Mouse (Mus musculus): Measurements from ENCODE around the gene Fndc10. TPM values are rescaled to one million over a fixed set of nuclear protein-coding genes. Genes with fewer than 3 reads are reported as not detected.
A peak's percentile ranks its signal among the peaks of the same experiment; 100 is the strongest.
"Not testable (repeated sequence)": the region's sequence is repeated elsewhere in the genome, so short reads cannot be mapped to it uniquely, and the experiment has no call there.

Fndc10 gene
- polyA plus RNA-seq, 1 experiment from 2014 or later: 10.3 TPM

DNA sequence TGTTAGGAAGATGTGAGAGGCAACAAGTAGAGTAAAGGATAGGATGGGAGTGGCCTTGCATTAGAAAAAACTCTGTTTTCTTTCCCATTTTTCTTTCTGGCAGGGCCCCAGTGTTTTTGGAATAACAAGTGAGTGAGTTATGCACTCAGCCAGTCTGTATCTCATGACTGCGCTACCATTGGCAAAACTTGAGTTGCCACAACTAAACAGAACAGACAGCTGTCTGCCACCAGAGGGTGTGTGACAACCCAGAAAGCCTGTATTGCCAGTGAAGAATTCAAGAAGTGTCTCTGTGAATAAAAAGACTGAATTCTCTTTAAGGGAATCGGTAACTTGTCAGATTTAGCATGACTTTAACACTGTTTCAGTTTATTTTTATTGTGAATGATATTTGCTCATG is 18.2 kb upstream of the Fndc10 start:
- Histone ChIP-seq H3K4me1 (replicated peaks; ENCODE audit: control insufficient read depth, insufficient read depth, low read length) (no peaks in the 10 kb centered on the region), H3K4me3 (replicated peaks; ENCODE audit: low read length) (no peak overlapping the region), H3K4me2 (replicated peaks) (no peak overlapping the region), H3K9me3 (ENCODE audit: control insufficient read depth, low read length) (no peaks in the 10 kb centered on the region), H3K27me3 (ENCODE audit: control insufficient read depth, insufficient read depth, low read length) (no peaks in the 10 kb centered on the region), H3K9ac (no peak overlapping the region), H3K27ac (no peak overlapping the region), H3K36me3 (replicated peaks; ENCODE audit: control insufficient read depth, insufficient read depth) (no peaks in the 10 kb centered on the region)
- DNase-seq (ENCODE audit: low spot score): no peak
- WGBS: 85% methylated on average over 2 of the region's 2 CpGs
- ATAC-seq (ENCODE audit: low FRiP score): no peak

DNA sequence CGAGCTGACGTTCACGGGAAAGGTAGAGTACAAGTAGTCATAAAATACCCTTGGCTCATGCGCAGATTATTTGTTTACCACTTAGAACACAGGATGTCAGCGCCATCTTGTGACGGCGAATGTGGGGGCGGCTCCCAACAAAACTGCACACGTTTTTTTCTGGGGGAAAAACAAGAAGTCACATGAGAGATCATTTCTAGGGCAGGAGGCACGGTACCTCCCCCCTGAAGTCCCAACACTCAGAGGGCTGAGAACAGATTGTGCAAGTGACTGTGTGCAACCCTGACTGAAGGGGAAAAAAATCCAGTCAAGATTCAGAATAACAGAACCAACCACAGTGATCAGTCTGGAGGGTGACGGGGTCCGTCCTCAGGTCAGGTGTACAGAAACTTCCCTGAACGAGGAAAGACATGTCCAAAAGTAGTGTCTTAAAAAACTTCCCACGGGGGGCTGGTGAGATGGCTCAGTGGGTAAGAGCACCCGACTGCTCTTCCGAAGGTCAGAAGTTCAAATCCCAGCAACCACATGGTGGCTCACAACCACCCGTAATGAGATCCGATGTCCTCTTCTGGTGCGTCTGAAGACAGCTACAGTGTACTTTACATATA is 10.4 kb upstream of the Fndc10 start:
- not testable (repeated sequence) for H3K36me3 ChIP-seq (replicated peaks; ENCODE audit: control insufficient read depth, insufficient read depth); ATAC-seq (ENCODE audit: low FRiP score); H3K9ac ChIP-seq; H3K4me3 ChIP-seq (replicated peaks; ENCODE audit: low read length); DNase-seq (ENCODE audit: low spot score); H3K4me1 ChIP-seq (replicated peaks; ENCODE audit: control insufficient read depth, insufficient read depth, low read length); H3K4me2 ChIP-seq (replicated peaks); H3K9me3 ChIP-seq (ENCODE audit: control insufficient read depth, low read length); H3K27ac ChIP-seq; H3K27me3 ChIP-seq (ENCODE audit: control insufficient read depth, insufficient read depth, low read length)
- 92% methylated on average over 15 of the region's 19 CpGs for WGBS

DNA sequence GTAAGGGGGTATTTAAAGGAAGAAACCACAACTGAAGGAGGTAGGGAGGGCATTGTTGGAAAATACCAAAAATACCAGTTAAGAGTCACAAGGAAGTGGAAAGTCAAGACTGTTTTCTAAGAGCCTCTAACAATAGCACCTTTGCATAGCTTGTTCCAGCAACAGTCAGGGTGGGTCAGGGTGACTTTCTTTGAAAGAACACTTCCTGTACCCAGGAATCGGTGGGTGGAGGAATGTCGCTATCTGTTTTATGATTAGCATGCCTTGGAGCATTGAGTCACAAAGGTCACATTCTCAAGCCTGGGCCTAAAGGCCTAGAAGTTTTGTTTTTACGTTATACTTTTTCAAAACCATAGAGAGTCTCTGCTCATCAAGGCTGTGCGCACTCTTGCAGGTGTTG is 6.4 kb upstream of the Fndc10 start:
- H3K4me3 ChIP-seq (replicated peaks; ENCODE audit: low read length); H3K36me3 ChIP-seq (replicated peaks; ENCODE audit: control insufficient read depth, insufficient read depth); H3K9ac ChIP-seq; H3K9me3 ChIP-seq (ENCODE audit: control insufficient read depth, low read length); H3K4me1 ChIP-seq (replicated peaks; ENCODE audit: control insufficient read depth, insufficient read depth, low read length); DNase-seq (ENCODE audit: low spot score); H3K4me2 ChIP-seq (replicated peaks); H3K27ac ChIP-seq; ATAC-seq (ENCODE audit: low FRiP score); H3K27me3 ChIP-seq (ENCODE audit: control insufficient read depth, insufficient read depth, low read length): not testable (repeated sequence)
- 91% methylated on average over 4 of the region's 4 CpGs for WGBS

DNA sequence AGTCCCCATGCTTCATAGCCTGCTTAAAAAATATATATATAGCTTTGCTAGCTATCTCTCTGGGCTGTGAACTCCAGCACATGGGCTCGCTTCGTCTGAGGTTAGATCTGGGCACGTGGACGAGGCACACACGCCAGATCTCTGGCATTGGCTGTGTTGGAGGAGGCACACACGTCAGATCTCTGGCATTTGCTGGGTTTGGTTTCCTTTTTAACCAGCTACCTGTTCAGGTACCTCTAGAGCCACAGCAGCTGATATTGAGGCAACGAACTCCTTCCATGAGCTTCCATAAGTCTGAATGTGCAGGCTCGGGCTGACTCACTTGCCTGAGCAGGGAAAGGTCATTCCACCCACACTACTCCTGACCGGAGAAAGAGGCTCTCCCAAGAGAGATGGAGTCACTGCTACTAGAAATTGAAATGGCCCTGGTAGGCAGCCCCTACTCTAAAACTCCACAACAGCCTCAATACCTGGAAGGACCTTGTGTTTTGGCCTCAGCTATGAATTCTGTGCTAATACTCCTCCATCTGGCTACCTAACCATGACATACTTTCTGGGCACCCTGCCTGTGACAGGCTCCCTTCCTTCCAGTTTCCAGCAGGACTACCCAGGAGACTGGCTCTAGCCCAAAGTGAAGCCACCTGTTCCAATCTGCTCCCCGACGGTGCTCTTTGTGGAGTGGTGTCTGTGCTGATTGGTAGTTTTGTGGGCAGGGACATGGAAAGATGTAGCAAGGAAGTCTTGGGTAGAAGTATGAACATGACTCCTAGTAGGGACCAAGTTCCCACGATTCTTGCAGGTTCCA is 3.4 kb upstream of the Fndc10 start:
- DNase-seq (ENCODE audit: low spot score): no peak
- Histone ChIP-seq H3K36me3 (replicated peaks; ENCODE audit: control insufficient read depth, insufficient read depth) (no peaks in the 10 kb centered on the region), H3K27me3 (ENCODE audit: control insufficient read depth, insufficient read depth, low read length) (no peaks in the 10 kb centered on the region), H3K9ac (no peak overlapping the region), H3K4me2 (replicated peaks) (no peak overlapping the region), H3K27ac (no peak overlapping the region), H3K4me3 (replicated peaks; ENCODE audit: low read length) (no peak overlapping the region), H3K4me1 (replicated peaks; ENCODE audit: control insufficient read depth, insufficient read depth, low read length) (peaks cover 8% of the 10 kb centered on the region), H3K9me3 (ENCODE audit: control insufficient read depth, low read length) (no peaks in the 10 kb centered on the region)
- WGBS: 80% methylated on average over 12 of the region's 12 CpGs
- no peak for ATAC-seq (ENCODE audit: low FRiP score)

DNA sequence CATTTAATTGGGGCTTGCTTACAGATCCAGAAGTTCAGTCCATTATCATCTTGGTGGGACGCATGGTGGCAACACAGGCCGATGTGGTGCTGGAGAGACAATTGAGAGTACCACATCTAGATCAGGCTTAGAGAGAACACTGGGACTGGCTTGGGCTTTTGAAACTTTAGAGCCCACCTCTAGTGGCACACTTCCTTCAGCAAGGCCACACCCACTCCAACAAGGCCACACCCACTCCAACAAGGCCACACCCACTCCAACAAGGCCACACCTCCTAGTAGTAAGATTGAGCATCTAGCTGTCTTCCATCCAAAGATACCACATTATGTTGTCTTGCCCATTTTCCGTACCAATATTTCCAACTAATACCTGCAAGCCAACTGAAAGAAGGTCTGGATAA is 1.7 kb upstream of the Fndc10 start:
- no peaks in the 10 kb centered on the region for H3K27me3 ChIP-seq (ENCODE audit: control insufficient read depth, insufficient read depth, low read length)
- no peak overlapping the region for H3K9ac ChIP-seq
- no peaks in the 10 kb centered on the region for H3K36me3 ChIP-seq (replicated peaks; ENCODE audit: control insufficient read depth, insufficient read depth)
- DNase-seq (ENCODE audit: low spot score) (no peak), ATAC-seq (ENCODE audit: low FRiP score) (no peak)
- H3K4me3 ChIP-seq (replicated peaks; ENCODE audit: low read length): no peak overlapping the region
- 95% methylated on average over 3 of the region's 3 CpGs for WGBS
- H3K4me2 ChIP-seq (replicated peaks): no peak overlapping the region
- no peak overlapping the region for H3K27ac ChIP-seq
- peaks cover 20% of the 10 kb centered on the region for H3K4me1 ChIP-seq (replicated peaks; ENCODE audit: control insufficient read depth, insufficient read depth, low read length)
- H3K9me3 ChIP-seq (ENCODE audit: control insufficient read depth, low read length): no peaks in the 10 kb centered on the region

DNA sequence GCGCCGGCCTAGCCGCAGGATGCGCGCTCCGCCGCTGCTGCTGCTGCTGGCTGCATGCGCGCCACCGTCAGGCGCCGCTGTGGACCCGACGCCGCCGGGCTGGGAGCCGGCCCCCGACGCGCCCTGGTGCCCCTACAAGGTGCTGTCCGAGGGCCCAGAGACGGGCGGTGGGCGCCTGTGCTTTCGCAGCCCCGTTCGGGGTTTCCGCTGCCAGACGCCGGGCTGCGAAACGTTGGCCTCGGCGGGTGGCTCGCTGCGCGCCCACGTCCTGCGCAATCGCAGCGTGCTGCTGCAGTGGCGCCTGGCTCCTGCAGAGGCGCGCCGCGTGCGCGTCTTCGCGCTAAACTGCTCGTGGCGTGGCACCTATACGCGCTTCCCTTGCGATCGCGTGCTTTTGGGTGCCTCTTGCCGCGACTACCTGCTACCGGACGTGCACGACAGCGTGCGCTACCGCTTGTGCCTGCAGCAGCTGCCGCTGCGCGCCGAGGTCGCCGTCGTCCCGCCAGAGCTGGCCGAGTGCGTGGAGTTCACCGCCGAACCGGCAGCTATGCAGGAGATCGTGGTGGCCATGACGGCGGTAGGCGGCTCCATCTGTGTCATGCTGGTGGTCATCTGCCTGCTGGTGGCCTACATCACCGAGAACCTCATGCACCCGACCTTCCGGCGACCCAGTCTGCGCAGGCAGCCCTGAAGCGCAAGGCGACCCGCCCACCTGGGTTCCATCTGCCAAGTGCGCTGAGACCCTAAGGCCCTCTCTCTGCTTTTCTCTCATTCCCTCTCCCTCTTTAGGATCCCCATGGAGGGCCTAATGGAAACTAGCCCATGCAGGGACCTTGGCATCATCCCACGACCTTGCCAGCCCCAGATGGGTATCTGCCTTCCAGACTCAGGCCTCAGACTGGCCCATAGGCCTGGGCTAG is 600 bp downstream of the Fndc10 start:
- H3K27me3 ChIP-seq (ENCODE audit: control insufficient read depth, insufficient read depth, low read length): no peaks in the 10 kb centered on the region
- H3K9me3 ChIP-seq (ENCODE audit: control insufficient read depth, low read length): no peaks in the 10 kb centered on the region
- peak; percentile 85 for ATAC-seq (ENCODE audit: low FRiP score)

DNA sequence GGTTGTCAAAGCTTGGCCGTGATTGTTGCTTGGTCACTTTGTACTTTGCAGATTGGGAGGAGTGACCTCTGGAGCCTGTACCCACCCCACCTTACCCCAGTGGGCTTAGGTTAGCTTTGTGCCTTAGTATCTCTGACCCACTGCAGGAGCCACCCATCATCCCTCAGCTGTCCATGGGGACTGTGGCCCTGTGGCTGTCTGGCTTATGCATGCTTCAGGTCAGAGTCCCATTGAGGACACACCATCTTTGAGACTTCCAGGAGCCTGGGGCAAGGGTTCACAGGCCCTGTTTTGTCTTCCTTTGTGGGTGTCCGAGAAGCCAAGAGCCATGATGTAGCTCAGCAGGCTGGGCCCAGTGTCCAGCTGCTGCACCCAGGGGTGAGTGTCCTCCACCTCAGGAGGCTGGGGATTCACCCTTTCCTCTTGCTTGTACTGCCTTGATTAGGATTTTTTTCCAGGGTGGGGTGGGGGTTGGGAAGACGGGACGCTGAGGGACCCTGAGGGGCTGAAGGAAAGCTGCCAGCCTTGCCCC is 1.5 kb downstream of the Fndc10 start:
- WGBS: 74% methylated on average over 4 of the region's 4 CpGs
- no peak for DNase-seq (ENCODE audit: low spot score)
- no peak overlapping the region for H3K27ac ChIP-seq

More for the DNA sequence above, 600 bp downstream of the Fndc10 start:
- Histone ChIP-seq H3K4me2 (replicated peaks) (peak overlapping the region; percentile 68), H3K4me3 (replicated peaks; ENCODE audit: low read length) (peak overlapping the region; percentile 62), H3K27ac (peak overlapping the region; percentile 95), H3K4me1 (replicated peaks; ENCODE audit: control insufficient read depth, insufficient read depth, low read length) (peaks cover 20% of the 10 kb centered on the region), H3K36me3 (replicated peaks; ENCODE audit: control insufficient read depth, insufficient read depth) (no peaks in the 10 kb centered on the region), H3K9ac (peak overlapping the region; percentile 87)
- 1% methylated on average over 82 of the region's 92 CpGs for WGBS
- DNase-seq (ENCODE audit: low spot score): peak; percentile 78

DNA sequence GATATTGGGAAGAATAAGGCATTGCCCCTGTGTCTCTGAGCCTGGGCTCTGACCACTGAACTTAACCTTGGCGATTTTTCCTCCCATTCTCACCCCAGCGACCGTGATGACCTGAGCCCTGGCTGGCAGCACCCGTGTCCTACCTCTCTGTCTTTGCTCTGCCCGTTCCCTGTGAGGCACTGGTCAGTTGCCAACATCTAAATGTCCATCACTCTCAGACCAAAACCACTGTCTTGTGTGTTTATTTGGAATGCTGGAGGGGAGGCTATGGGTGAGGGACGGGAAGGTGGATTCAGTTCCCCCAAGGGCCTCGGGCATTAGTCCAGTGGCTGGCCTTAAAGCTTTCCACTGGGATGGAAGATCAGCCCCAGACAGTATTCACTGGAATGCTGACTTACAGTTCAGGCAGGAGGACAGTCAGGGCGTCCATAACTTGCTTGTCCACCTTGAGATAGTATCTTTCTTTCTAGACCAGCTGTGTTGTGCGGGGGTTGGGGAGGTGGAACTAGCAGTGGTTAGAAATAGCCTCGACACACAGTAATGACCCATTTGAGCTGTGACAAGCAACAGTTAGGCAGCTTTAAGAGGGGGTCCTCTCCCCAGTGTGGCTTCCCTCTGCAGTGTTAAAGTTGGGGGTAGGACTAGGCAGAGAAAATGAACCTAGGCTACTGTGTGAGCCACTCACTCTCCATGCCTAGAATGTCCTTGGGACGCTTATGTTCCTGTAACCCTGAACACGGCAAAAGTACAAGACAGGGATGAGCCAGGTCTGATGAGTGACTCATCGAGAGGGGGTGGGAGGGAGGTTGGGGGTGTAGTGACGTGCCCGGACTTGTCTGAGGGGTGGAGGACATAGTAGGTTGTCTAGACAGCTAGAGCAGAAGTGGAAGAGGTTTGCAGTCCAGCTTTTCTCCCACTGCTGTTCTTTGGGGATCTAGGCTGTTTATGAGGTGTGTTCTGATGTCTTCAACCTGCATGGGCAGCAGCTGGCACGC is 2.4 kb downstream of the Fndc10 start:
- peaks cover 20% of the 10 kb centered on the region for H3K4me1 ChIP-seq (replicated peaks; ENCODE audit: control insufficient read depth, insufficient read depth, low read length)
- WGBS: 78% methylated on average over 16 of the region's 16 CpGs
- peak overlapping the region; percentile 68 for H3K4me2 ChIP-seq (replicated peaks)
- H3K9me3 ChIP-seq (ENCODE audit: control insufficient read depth, low read length): no peaks in the 10 kb centered on the region
- ATAC-seq (ENCODE audit: low FRiP score) (no peak), DNase-seq (ENCODE audit: low spot score) (no peak)
- peak overlapping the region; percentile 62; the same call in 1 of the 2 replicates for H3K4me3 ChIP-seq (replicated peaks; ENCODE audit: low read length)
- H3K27ac ChIP-seq: no peak overlapping the region
- no peaks in the 10 kb centered on the region for H3K27me3 ChIP-seq (ENCODE audit: control insufficient read depth, insufficient read depth, low read length)
- H3K36me3 ChIP-seq (replicated peaks; ENCODE audit: control insufficient read depth, insufficient read depth): no peaks in the 10 kb centered on the region
- H3K9ac ChIP-seq: peak overlapping the region; percentile 87

More for the DNA sequence above, 1.5 kb downstream of the Fndc10 start:
- H3K9ac ChIP-seq: peak overlapping the region; percentile 87
- peak overlapping the region; percentile 62 for H3K4me3 ChIP-seq (replicated peaks; ENCODE audit: low read length)
- no peaks in the 10 kb centered on the region for H3K9me3 ChIP-seq (ENCODE audit: control insufficient read depth, low read length)
- H3K27me3 ChIP-seq (ENCODE audit: control insufficient read depth, insufficient read depth, low read length): no peaks in the 10 kb centered on the region
- H3K4me2 ChIP-seq (replicated peaks): peak overlapping the region; percentile 68
- ATAC-seq (ENCODE audit: low FRiP score): no peak
- no peaks in the 10 kb centered on the region for H3K36me3 ChIP-seq (replicated peaks; ENCODE audit: control insufficient read depth, insufficient read depth)
- peaks cover 20% of the 10 kb centered on the region for H3K4me1 ChIP-seq (replicated peaks; ENCODE audit: control insufficient read depth, insufficient read depth, low read length)
